Mouse (Mus musculus) hindbrain, embryonic 12.5 days (tissue): ENCODE results near the gene Psd. TPM values are rescaled to one million over a fixed set of nuclear protein-coding genes. Genes with fewer than 3 reads are reported as not detected.
A peak's percentile ranks its signal among the peaks of the same experiment; 100 is the strongest.

Source experiments
- ATAC-seq: fragments of 200-750 bp; cut with Nextera tagmentation; 2 replicates; pipeline ENCODE4 v1.8.0; 2017; ENCODE audit warnings: moderate TSS enrichment; ENCODE audit not compliant: low FRiP score
- H3K27ac ChIP-seq: fragments of 300-500 bp; sonication (generic); 2 replicates; pipeline ENCODE4 v1.5.1; 2016; ENCODE audit warnings: mild to moderate bottlenecking
- H3K27me3 ChIP-seq: fragments of 300-500 bp; sonication (generic); 2 replicates; pipeline ENCODE4 v1.6.1; 2016; ENCODE audit warnings: mild to moderate bottlenecking
- H3K36me3 ChIP-seq: fragments of 300-500 bp; sonication (generic); 2 replicates; pipeline ENCODE4 v1.6.1; 2016; ENCODE audit warnings: mild to moderate bottlenecking
- H3K4me1 ChIP-seq: fragments of 300-500 bp; sonication (generic); 2 replicates; pipeline ENCODE4 v1.6.1; 2016
- H3K4me2 ChIP-seq: fragments of 300-500 bp; sonication (generic); replicated peaks from 2 replicates; pipeline ENCODE4 v1.6.1; 2016; ENCODE audit warnings: mild to moderate bottlenecking
- H3K4me3 ChIP-seq: fragments of 300-500 bp; sonication (generic); 2 replicates; pipeline ENCODE4 v1.5.1; 2016; ENCODE audit warnings: mild to moderate bottlenecking
- H3K9ac ChIP-seq: fragments of 300-500 bp; sonication (generic); 2 replicates; pipeline ENCODE4 v1.6.1; 2016; ENCODE audit warnings: mild to moderate bottlenecking, moderate library complexity
- H3K9me3 ChIP-seq: fragments of 300-500 bp; sonication (generic); replicated peaks from 2 replicates; pipeline ENCODE4 v1.6.1; 2016; ENCODE audit warnings: mild to moderate bottlenecking
- WGBS: fragments of 180-500 bp; shearing (Covaris S2); methylation state at CpG from one replicate; pipeline ENCODE4 v1.1.7; 2016; 5-methylcytosine and 5-hydroxymethylcytosine counted together
- polyA plus RNA-seq: library from polyadenylated mRNA; unstranded; fragments of >200 nt; fragmentation: Nextera tagmentation; extraction: Ambion mirVana; gene quantifications from 2 replicates; pipeline ENCODE4 v1.2.1, GENCODE M21; 2016

Psd gene
- polyA plus RNA-seq, 1 experiment from 2014 or later, result 34.7 TPM

DNA sequence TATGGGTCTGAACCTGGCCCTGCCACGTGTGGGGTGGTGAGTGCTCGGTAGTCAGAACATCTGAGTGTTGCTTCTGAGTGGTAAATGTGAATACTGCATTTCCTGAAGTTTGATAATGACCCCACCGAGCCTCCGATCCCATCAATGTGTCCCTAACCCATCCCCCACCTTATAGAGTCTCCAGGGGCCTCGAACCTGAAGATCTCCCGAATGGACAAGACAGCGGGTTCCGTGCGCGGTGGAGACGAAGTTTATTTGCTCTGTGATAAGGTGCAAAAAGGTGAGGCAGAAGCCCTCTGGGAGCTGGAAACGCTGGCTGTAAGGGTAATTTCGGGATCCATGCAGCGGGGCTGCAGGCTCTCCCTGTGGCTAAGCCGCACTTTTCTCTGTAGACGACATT, 19.2 kb downstream of the Psd start:
- no peaks in the 10 kb centered on the region for H3K9me3 ChIP-seq
- no peak overlapping the region for H3K4me2 ChIP-seq
- no peak for ATAC-seq
- no peak overlapping the region for H3K27ac ChIP-seq
- peaks cover 26% of the 10 kb centered on the region for H3K4me1 ChIP-seq
- H3K4me3 ChIP-seq, result no peak overlapping the region
- WGBS, result 78% methylated on average over 16 of the region's 16 CpGs
- H3K27me3 ChIP-seq, result peaks cover 54% of the 10 kb centered on the region
- peaks cover 14% of the 10 kb centered on the region for H3K36me3 ChIP-seq
- H3K9ac ChIP-seq, result no peak overlapping the region

DNA sequence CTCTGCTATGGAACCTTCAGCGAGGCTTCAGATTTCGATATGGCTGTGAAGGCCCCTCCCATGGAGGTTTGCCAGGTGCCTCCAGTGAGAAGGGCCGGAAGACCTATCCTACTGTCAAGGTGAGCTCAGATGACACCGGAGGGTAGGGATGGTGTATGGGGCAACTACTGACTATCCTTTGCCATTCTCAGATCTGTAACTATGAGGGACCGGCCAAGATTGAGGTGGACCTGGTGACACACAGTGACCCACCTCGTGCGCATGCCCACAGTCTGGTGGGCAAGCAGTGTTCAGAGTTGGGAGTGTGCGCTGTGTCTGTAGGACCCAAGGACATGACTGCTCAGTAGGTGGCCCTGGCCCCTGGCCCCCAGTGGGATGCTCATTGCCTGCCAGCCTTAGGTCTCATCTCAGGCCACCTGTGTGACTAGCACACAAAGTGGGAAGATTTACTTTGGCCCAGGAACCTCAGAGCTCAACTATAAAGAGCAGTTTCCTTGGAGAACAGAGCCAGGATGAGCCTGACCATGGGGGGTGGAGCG, 20.1 kb downstream of the Psd start:
- WGBS, result 88% methylated on average over 9 of the region's 9 CpGs
- no peak for ATAC-seq
- H3K36me3 ChIP-seq, result peaks cover 10% of the 10 kb centered on the region; the same call in 1 of the 2 replicates
- H3K4me2 ChIP-seq, result no peak overlapping the region
- peaks cover 26% of the 10 kb centered on the region for H3K4me1 ChIP-seq
- no peaks in the 10 kb centered on the region for H3K9me3 ChIP-seq
- H3K4me3 ChIP-seq, result no peak overlapping the region
- H3K27me3 ChIP-seq, result peaks cover 47% of the 10 kb centered on the region
- no peak overlapping the region for H3K9ac ChIP-seq
- H3K27ac ChIP-seq, result no peak overlapping the region

DNA sequence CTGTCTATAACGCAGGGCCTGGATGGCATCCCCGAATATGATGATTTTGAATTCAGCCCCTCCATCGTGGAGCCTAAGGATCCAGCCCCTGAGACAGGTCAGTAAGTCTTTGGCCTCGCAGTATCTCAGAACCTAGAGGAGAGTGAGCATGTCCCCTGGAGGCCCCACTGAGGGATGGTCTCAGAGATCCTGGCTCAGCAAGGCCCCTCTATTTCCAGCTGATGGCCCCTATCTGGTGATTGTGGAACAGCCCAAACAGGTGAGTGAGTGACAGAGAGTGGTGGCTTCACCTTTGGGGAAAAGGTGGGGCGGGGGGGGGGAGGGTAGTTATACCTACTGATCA, 20.7 kb downstream of the Psd start:
- peaks cover 6% of the 10 kb centered on the region; the same call in 1 of the 2 replicates for H3K36me3 ChIP-seq
- 54% methylated on average over 5 of the region's 5 CpGs for WGBS
- H3K4me3 ChIP-seq, result peak overlapping the region; percentile 39; the same call in 1 of the 2 replicates
- no peak overlapping the region for H3K27ac ChIP-seq
- H3K9me3 ChIP-seq, result no peaks in the 10 kb centered on the region
- peak overlapping the region; percentile 29; the same call in 1 of the 2 replicates for H3K9ac ChIP-seq
- ATAC-seq, result no peak
- H3K4me2 ChIP-seq, result peak overlapping the region; percentile 88
- H3K4me1 ChIP-seq, result peaks cover 26% of the 10 kb centered on the region
- peaks cover 44% of the 10 kb centered on the region for H3K27me3 ChIP-seq

DNA sequence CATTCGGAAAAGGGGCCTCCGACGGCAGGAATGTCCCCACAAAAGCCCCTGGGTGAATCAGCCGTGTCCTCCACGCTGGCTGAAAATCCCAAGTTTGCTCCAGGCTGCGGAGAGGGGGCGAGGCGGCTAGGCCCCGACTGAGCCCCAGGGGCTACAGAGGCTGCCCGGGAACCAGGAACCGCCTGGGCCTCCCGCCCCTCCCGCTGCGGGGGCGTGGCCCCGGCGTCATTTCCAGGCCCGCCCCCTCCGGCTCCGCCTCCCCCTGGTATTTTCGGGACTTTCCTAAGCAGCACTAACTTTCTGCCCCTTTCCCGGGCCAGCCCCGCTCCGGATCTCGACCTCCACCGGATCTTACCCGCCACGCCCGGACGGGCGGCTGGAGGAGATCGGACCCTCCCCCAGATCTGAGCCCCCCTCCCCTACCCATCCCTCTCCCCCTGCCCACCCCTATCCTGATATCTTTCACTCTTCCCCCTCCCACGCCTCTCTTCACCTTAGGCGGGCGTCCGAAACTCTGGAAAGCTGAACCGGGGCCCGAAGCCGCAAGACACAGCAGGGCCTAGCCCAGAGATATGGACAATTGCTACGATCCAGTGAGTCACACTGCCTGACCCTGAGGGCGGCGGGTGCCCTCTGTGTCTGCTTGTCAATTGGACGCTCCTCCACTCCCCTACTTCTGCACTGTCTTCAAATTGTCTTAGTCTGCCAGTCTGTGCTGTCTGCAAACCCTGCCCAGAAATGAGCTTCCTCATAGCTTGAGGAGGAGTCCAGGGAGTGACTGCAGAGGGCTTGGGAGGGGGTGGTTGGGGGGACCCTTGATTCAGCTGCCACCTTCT, 21.3 kb downstream of the Psd start:
- peaks cover 38% of the 10 kb centered on the region for H3K27me3 ChIP-seq
- H3K36me3 ChIP-seq, result 0 out of 2 replicates have a peak, but pooled peaks cover under 1% of the 10 kb centered on the region
- peak overlapping the region; percentile 29 for H3K9ac ChIP-seq
- peak; percentile 29 for ATAC-seq
- H3K4me1 ChIP-seq, result peaks cover 26% of the 10 kb centered on the region
- no peaks in the 10 kb centered on the region for H3K9me3 ChIP-seq
- H3K4me3 ChIP-seq, result peak overlapping the region; percentile 39
- no peak overlapping the region for H3K27ac ChIP-seq
- H3K4me2 ChIP-seq, result peak overlapping the region; percentile 88
- WGBS, result under 1% methylated on average over 41 of the region's 43 CpGs

DNA sequence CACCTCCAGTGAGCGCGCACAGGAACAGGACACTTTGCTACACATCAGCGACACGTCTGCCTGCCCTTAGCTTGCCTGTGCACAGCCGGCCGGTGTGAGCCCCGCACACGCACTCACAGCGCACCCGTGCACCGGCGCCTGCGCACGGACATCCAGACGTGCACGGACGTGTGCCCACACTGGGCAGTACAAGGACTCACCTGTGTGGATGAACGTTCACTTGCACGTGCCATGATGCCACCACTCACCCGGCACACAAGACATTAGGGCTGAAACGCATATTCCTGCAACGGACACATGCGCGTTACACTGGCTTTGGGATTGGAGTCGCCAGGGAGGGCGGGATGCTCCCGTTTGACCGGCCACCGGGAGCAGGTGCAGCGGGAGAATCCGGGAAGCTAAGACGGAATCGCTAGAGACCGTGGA, 22.0 kb downstream of the Psd start:
- H3K4me3 ChIP-seq, result peak overlapping the region; percentile 39
- no peaks in the 10 kb centered on the region for H3K36me3 ChIP-seq
- H3K9me3 ChIP-seq, result no peaks in the 10 kb centered on the region
- peaks cover 26% of the 10 kb centered on the region for H3K4me1 ChIP-seq
- ATAC-seq, result peak; percentile 27; the same call in 1 of the 2 replicates
- H3K4me2 ChIP-seq, result peak overlapping the region; percentile 88
- H3K27me3 ChIP-seq, result peaks cover 38% of the 10 kb centered on the region
- WGBS, result 1% methylated on average over 33 of the region's 34 CpGs
- no peak overlapping the region for H3K27ac ChIP-seq
- peak overlapping the region; percentile 29 for H3K9ac ChIP-seq

DNA sequence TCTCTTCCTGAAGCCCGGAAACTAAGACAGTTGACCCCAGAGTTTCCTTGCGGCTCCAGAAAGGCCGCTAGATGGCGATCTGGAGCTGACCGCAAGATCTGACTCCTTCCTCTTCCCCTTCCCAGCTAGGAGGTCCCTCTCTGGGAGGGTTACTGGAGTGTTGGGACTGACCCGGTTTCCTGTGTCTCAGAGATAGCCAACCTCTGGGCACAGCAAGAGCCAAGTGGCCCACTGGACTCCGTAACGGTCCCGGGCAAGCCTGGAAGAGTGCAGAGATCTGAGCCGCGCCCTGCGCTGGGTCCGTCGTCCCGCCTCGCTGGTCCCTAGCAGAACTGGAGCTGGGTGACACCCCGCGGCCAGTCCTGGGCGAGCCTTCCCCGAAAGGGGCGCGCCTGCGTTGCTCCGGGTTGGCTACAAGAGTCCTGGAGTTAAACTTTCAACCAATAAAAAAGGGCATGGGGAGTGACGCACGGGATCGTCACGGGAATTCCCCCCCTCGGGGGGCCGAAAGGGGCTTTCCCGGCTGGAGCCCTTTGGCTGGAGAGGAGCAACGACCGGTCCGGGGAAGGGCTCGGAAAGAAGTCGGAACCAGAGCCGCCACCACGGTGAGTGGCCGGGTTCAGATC, 22.6 kb downstream of the Psd start, which contains the start of gene Nfkb2:
Gene Nfkb2 (plus strand): TSS at position 105 of the 626 bp plus-strand sequence.
- H3K27ac ChIP-seq, result 0 out of 2 replicates have a peak within 1 kb of the TSS, but pooled peaks have one; percentile 18
- no peaks in the 10 kb centered on the region for H3K36me3 ChIP-seq
- H3K4me3 ChIP-seq, result peak within 1 kb of the TSS; percentile 39
- WGBS, result 0% methylated on average over 39 of the region's 39 CpGs
- peak within 1 kb of the TSS; percentile 88 for H3K4me2 ChIP-seq
- H3K9ac ChIP-seq, result peak within 1 kb of the TSS; percentile 29
- peaks cover 22% of the 10 kb centered on the region for H3K4me1 ChIP-seq
- H3K9me3 ChIP-seq, result no peaks in the 10 kb centered on the region
- peaks cover 34% of the 10 kb centered on the region for H3K27me3 ChIP-seq
- peak; percentile 80 for ATAC-seq

DNA sequence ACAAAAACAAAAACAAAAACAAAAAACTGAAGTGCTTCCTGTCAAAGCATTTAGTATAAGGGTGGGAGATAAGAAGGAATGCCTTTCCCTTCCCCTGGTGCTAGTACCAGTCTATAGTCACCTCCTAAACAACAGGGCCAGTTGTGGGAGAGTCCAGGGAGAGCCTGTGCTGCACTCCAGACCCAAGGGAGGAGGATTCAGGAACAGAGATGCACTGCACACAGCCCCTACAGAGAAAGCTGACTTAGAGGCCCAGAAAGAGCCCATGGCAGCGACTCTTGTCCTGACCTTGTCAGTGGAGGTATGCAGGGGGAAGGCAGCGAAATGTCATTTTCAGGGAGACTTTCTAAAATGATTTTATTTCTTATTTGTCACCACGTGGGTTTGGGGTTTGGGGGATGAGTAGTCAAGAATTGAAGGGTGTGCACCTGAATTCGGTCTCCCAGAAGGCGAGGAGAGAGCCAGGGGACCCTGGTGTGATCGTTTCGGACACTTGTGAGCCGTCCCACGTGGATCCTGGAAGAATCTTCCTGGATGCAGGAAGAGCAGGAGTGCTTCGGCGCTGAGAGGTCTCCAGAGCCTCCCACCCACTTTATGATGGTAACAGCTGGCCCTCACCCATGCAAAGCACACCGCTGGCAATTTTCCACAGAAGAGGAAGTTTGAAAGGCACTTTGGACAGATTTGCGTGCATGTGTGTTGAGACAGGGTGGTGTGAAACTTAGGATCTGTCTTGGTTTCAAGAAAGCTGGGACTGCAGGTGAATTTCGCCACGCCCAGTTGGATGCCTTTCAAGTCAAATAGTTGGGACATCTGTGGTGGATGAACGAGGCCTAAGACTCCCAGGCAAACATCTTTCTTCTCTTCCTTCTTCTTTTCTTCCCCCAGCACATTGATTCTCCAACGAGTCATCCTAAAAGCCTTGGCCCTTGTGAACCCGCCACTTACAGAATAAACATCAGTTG, 23.4 kb downstream of the Psd start:
- Histone ChIP-seq H3K4me1 (peaks cover 16% of the 10 kb centered on the region), H3K27me3 (peaks cover 31% of the 10 kb centered on the region), H3K9me3 (no peaks in the 10 kb centered on the region), H3K4me2 (peak overlapping the region; percentile 88), H3K9ac (no peak overlapping the region), H3K36me3 (no peaks in the 10 kb centered on the region), H3K4me3 (peak overlapping the region; percentile 39), H3K27ac (no peak overlapping the region)
- ATAC-seq, result no peak
- WGBS, result 60% methylated on average over 18 of the region's 18 CpGs

DNA sequence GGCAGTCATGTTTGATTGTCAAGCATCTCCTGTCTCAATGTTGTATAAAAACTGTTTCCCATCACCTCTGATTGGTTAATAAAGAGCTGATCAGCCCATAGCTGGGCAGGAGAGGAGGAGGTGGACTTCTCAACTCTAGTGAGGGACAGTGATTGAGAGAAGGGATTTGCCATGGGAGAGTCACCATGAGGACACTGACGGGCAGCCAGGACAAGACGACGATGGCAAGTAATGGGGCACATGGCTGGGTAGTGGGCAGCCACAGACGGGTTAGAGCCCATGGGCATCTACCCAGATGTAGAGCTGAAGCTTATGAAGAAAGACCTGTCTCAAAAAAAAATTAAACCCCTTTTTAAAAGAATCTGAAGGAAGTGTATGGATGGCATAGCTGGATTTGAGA, 24.4 kb downstream of the Psd start:
- WGBS, result 88% methylated on average over 4 of the region's 4 CpGs
- H3K4me1 ChIP-seq, result peaks cover 15% of the 10 kb centered on the region
- H3K9ac ChIP-seq, result no peak overlapping the region
- no peaks in the 10 kb centered on the region for H3K36me3 ChIP-seq
- ATAC-seq, result no peak
- no peak overlapping the region for H3K4me2 ChIP-seq
- H3K27me3 ChIP-seq, result peaks cover 21% of the 10 kb centered on the region
- H3K9me3 ChIP-seq, result no peaks in the 10 kb centered on the region
- no peak overlapping the region for H3K27ac ChIP-seq
- H3K4me3 ChIP-seq, result no peak overlapping the region

DNA sequence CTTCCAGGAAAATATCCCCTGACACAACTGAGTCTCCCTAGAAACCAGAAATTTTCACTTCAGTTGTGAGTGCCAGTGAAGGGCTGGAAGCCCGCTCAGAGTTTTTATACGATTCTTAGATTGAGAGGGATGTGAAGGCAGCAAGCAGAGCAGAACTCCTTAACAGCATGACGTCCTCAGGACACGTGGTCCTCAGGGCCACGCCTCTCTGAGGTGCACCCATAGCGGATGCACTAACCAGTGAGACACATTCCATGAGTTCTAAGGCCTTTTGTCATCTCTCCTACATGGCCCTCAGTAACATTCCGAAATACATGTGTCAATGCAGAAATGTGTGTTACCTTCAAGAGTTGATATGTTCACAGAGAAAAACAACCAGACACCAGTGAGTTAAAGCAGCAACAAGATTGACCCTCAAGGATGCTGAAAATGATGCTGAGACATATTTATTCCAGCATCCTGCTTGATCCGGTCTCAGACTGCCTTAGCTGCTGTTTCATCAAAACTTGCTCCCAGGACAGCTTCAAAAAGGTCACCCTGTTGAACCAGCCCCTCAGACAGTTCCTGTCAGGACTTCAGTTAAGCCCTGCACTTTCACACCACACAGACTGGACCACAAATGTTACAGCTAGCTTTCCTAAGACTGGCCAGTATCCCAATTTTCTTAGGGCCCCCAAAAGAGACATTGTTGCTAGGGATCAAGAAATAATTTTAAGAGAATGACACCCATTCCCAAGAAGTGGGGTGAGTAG, 26.5 kb downstream of the Psd start:
- WGBS, result 37% methylated on average over 8 of the region's 8 CpGs
- no peaks in the 10 kb centered on the region for H3K9me3 ChIP-seq
- ATAC-seq, result no peak

DNA sequence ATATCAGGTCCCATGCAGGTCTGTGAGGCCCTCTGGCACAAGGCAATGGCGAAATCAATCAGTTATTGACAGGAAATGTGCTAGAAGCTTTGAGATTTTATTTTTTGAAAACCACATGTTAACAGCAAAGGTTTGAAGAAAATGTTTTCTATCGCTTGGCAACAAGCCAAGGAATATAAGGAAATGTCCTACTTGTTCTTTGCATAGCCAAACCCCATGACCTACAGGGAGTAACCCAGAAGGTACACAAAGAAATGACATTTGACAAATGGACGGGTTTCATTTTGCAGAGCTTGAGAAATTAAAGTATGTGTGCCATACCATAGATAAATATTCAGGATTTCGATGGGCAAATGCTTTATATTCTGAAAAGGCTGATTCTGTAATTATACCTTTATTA, 30.0 kb downstream of the Psd start:
- Histone ChIP-seq H3K9me3 (no peaks in the 10 kb centered on the region), H3K9ac (no peak overlapping the region), H3K4me3 (no peak overlapping the region), H3K27me3 (no peaks in the 10 kb centered on the region), H3K4me1 (no peaks in the 10 kb centered on the region), H3K4me2 (no peak overlapping the region), H3K36me3 (no peaks in the 10 kb centered on the region), H3K27ac (no peak overlapping the region)
- 77% methylated on average over 4 of the region's 4 CpGs for WGBS
- no peak for ATAC-seq

More for the DNA sequence above, 26.5 kb downstream of the Psd start:
- no peak overlapping the region for H3K4me3 ChIP-seq
- no peaks in the 10 kb centered on the region for H3K36me3 ChIP-seq
- H3K9ac ChIP-seq, result no peak overlapping the region
- peaks cover 7% of the 10 kb centered on the region for H3K4me1 ChIP-seq
- 0 out of 2 replicates have a peak, but pooled peaks cover 4% of the 10 kb centered on the region for H3K27me3 ChIP-seq
- no peak overlapping the region for H3K27ac ChIP-seq
- H3K4me2 ChIP-seq, result no peak overlapping the region

DNA sequence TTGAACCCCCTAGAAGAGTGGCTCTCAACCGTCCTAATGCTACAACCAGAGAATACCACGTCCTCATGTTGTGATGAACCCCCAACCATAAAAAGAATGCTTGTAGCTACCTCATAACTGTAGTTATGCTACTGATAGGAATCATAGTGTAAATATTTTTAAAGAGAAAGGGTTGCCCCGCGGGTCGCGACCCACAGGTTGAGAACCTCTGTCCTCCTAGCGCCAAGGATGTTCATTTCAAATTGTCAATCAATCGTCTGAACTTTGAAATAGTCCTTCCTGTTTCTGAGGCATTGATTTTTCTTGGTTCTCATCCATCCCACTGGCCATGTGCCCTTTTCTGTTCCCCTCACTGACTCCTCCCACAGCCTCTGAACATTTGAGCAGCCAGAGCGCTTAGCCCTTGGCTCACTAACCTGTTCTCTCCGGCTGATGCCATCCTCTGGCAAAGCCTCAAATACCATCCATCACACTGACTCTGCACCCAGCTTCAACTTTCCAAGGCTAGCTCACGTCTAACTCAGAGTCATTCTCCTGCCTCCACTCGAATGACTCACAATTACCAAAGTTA, 36.3 kb downstream of the Psd start:
- no peak overlapping the region for H3K4me2 ChIP-seq
- H3K27ac ChIP-seq, result no peak overlapping the region
- H3K27me3 ChIP-seq, result no peaks in the 10 kb centered on the region
- H3K36me3 ChIP-seq, result peaks cover 19% of the 10 kb centered on the region
- H3K9me3 ChIP-seq, result no peaks in the 10 kb centered on the region
- no peak overlapping the region for H3K4me3 ChIP-seq
- WGBS, result 72% methylated on average over 12 of the region's 12 CpGs
- H3K4me1 ChIP-seq, result no peaks in the 10 kb centered on the region
- no peak for ATAC-seq
- no peak overlapping the region for H3K9ac ChIP-seq
